Mouse (Mus musculus) lung, adult 2 months (tissue): ENCODE measurements around the gene Gpr176.

ENCODE experiments used
- CTCF ChIP-seq: fragments of 200-500 bp; IDR thresholded peaks from 2 replicates; pipeline ENCODE4 v1.5.1; 2011; ENCODE audit warnings: mild to moderate bottlenecking, low read length, control low read depth; ENCODE audit not compliant: insufficient read depth
- POLR2A ChIP-seq: fragments of 200-500 bp; IDR thresholded peaks from 2 replicates; pipeline ENCODE4 v1.6.1; 2011; ENCODE audit warnings: low read depth, mild to moderate bottlenecking, control low read depth, low read length, borderline replicate concordance; ENCODE audit errors: extremely low read depth

DNA sequence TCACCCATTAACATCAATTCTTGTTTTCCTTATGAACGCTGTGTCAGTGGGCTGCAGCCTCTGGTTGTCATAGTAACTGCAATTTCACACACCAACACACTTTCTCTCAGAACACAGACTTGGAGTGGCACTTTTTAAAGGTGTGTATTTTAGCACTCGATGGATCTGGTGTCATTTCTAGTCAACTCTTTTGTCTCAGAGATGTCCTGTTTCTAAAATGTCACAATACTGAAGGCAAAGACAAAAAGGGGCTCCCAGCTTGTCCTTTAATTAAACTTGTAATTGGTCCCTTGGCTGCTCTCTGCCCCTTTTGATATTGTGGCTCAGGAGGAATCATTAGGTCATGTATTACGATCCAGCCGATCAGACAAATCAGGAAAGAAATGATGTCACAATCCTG, 52.7 kb downstream of the Gpr176 start:
- TF ChIP-seq CTCF, result no peak
- TF ChIP-seq POLR2A, result no peak
